Mouse (Mus musculus): ENCODE measurements around the gene Rsph4a.

- TF ChIP-seq POLR2A (IDR thresholded peaks at IDR 0.05; ENCODE audit: insufficient read depth, low read depth, low read length) (no peak), CTCF (IDR thresholded peaks at IDR 0.05; ENCODE audit: insufficient read depth, low read depth, low read length) (no peak)
Measured at GRCm38 (mm10) chr10:33946336-33946735, 41.4 kb downstream of the Rsph4a start.
